Mouse (Mus musculus) ES-Bruce4 (cell line): ENCODE measurements around the gene Cfap45. TPM values are rescaled to one million over a fixed set of nuclear protein-coding genes. Genes with fewer than 3 reads are reported as not detected.

ENCODE experiments used
- H3K27ac ChIP-seq: 2 replicates; pipeline ENCODE4 v1.5.1; 2012; ENCODE audit warnings: low read length, inconsistent platforms; ENCODE audit not compliant: insufficient read depth
- H3K27me3 ChIP-seq: 2 replicates; pipeline ENCODE4 v1.6.1; 2012; ENCODE audit warnings: mild to moderate bottlenecking, low read length, inconsistent platforms; ENCODE audit not compliant: control insufficient read depth, poor library complexity, insufficient read depth, severe bottlenecking
- H3K36me3 ChIP-seq: 2 replicates; pipeline ENCODE4 v1.6.1; 2012; ENCODE audit warnings: inconsistent platforms, mild to moderate bottlenecking, low read length, moderate library complexity; ENCODE audit not compliant: control insufficient read depth, poor library complexity, insufficient read depth, severe bottlenecking
- H3K4me1 ChIP-seq: one replicate; pipeline ENCODE4 v1.8.1; 2011; ENCODE audit warnings: low read length; ENCODE audit not compliant: control insufficient read depth, insufficient read depth
- H3K4me3 ChIP-seq: 2 replicates; pipeline ENCODE4 v1.5.1; 2011; ENCODE audit warnings: low read depth, mild to moderate bottlenecking, low read length
- H3K9ac ChIP-seq: 2 replicates; pipeline ENCODE4 v1.6.1; 2012; ENCODE audit warnings: low read depth, mild to moderate bottlenecking, inconsistent platforms; ENCODE audit not compliant: poor library complexity, severe bottlenecking
- H3K9me3 ChIP-seq: replicated peaks from 2 replicates; pipeline ENCODE4 v1.6.1; 2012; ENCODE audit warnings: mild to moderate bottlenecking, low read length, inconsistent platforms; ENCODE audit not compliant: control insufficient read depth, poor library complexity, insufficient read depth, severe bottlenecking
- CTCF ChIP-seq: IDR thresholded peaks from one replicate; pipeline ENCODE4 v1.8.1; 2011; ENCODE audit warnings: low read depth, low read length
- EP300 ChIP-seq: IDR thresholded peaks from 2 replicates; pipeline ENCODE4 v1.6.1; 2011; ENCODE audit warnings: low read depth, low read length; ENCODE audit not compliant: insufficient read depth
- POLR2A ChIP-seq: IDR thresholded peaks from one replicate; pipeline ENCODE4 v1.8.1; 2011; ENCODE audit warnings: low read length; ENCODE audit not compliant: insufficient read depth
- polyA plus RNA-seq: library from polyadenylated mRNA; stranded (reverse); fragments of >200 nt; gene quantifications from 2 replicates; pipeline ENCODE4 v1.2.4, GENCODE M21; 2011; ENCODE audit warnings: low read depth; ENCODE audit not compliant: missing spikeins, insufficient read depth, insufficient read length

Cfap45 gene
- polyA plus RNA-seq, 1 experiment = 2.1 TPM

DNA sequence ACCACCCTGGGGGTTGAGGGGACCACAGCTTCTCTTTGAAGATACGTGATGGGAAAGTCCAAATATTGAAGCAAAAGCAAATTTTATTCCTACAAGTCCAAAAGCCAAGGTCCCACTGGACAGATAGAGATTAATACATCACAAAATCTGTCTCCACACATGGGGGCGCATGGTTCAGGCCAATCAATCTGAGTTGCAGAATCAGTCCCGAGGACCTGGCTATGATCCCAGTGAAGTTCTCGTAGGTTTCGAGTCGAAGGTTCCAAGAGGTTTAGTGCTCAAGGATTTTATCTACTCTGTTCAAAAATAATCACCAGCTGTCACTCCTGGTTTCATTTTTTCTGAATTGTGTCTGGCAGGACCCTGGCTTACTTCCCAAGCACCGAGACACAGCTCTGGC is 30.4 kb downstream of the Cfap45 start:
- H3K9ac ChIP-seq = no peak overlapping the region
- no peaks in the 10 kb centered on the region for H3K27me3 ChIP-seq
- TF ChIP-seq POLR2A (no peak), EP300 (no peak), CTCF (no peak)
- H3K9me3 ChIP-seq = no peaks in the 10 kb centered on the region
- no peaks in the 10 kb centered on the region for H3K4me1 ChIP-seq
- no peaks in the 10 kb centered on the region for H3K36me3 ChIP-seq
- no peak overlapping the region for H3K27ac ChIP-seq
- H3K4me3 ChIP-seq = no peak overlapping the region

DNA sequence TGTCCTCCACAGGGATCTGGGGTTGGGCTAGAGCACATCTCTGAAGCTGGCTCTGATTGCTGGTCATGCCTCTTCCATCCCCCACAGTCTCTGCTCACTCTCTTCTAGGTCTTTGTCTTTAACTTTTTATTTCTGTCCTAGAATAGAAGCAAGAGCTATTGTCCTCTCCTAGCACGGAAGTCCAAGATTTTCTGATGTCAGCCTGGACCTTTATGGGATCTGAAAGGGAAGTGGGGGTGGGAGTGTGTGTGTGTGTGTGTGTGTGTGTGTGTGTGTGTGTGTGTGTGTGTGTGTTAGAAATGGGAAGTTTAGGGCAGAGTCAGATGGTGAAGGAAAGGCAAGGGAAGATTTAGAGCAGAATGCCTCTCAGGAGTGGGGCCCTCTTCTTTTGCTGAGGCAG is 32.0 kb downstream of the Cfap45 start:
- Histone ChIP-seq H3K27me3 (no peaks in the 10 kb centered on the region), H3K9me3 (no peaks in the 10 kb centered on the region), H3K4me1 (no peaks in the 10 kb centered on the region), H3K4me3 (no peak overlapping the region), H3K36me3 (no peaks in the 10 kb centered on the region), H3K27ac (no peak overlapping the region), H3K9ac (no peak overlapping the region)
- no peak for TF ChIP-seq POLR2A

DNA sequence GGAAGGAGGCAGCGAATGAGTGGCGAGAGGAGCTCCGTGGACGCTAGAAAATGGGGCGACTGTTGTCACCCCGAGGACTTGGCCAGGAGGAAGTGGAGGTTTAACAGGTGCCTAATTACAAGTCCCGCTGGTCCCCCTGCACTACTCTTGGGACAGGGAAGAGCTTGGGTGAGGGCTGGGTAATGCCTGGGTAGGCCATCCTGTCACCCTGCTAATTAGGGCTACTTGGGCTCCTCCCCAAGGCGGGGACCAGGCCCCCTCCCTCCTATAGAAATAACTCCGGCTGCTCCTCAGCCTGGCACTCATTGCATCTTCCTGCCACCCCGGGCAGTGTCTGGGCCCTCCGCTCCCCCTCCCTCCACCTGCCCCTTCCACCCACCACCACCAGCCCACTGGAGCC is 35.0 kb downstream of the Cfap45 start, which contains the start of gene Vsig8:
Gene Vsig8, plus strand, starts transcription at position 301 of the 400 bp plus-strand sequence.
- Histone ChIP-seq H3K27ac (no peak within 1 kb of the TSS), H3K4me3 (no peak within 1 kb of the TSS), H3K27me3 (no peaks in the 10 kb centered on the region), H3K36me3 (no peaks in the 10 kb centered on the region), H3K9ac (no peak within 1 kb of the TSS), H3K9me3 (no peaks in the 10 kb centered on the region), H3K4me1 (no peaks in the 10 kb centered on the region)
- no peak for TF ChIP-seq EP300
- TF ChIP-seq POLR2A = no peak
- no peak for TF ChIP-seq CTCF

DNA sequence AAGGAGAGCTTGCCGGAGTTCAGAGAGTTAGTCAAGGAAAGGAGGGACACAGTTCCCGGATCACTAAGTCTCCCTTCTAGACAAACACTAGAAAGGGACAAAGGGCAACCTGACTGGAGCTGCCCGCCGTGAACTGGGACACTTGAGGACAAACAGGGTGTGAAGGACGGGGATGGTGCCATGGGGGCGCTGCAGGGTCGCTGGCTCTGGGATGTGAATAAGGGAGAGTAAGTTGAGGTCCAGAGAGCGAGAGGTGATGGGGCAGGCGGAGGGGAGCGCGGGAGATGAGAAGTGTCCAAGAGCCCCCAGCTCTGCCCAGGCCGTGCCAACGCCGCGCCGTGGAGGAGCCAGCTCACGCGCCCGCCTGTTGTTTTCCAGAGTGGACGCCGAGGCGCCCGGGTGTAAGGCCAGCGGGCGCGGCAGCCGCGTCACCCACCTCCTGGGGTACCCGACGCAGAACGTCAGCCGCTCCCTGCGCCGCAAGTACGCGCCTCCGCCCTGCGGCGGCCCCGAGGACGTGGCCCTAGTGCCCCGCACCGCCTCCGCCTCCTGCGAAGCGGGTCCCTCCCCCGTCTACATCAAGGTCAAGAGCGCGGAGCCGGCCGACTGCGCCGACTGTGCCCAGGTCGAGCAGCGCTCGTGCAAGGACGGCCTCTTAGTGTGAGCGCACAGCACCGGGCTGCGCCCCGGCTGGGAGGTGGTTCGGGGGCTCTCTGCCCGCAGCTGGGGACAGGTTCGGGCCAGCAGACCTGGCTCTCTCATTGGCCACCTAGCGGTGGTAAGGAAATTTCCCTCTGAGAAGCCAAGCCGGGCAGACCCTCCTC is 42.3 kb downstream of the Cfap45 start:
- H3K36me3 ChIP-seq = no peaks in the 10 kb centered on the region
- no peaks in the 10 kb centered on the region; the same call in 1 of the 2 replicates for H3K27me3 ChIP-seq
- peak overlapping the region; percentile 51; the same call in 1 of the 2 replicates for H3K9ac ChIP-seq
- no peaks in the 10 kb centered on the region for H3K9me3 ChIP-seq
- no peak overlapping the region for H3K27ac ChIP-seq
- TF ChIP-seq CTCF = peak; percentile 52
- no peak for TF ChIP-seq EP300
- no peak for TF ChIP-seq POLR2A
- H3K4me3 ChIP-seq = peak overlapping the region; percentile 70
- H3K4me1 ChIP-seq = no peaks in the 10 kb centered on the region

DNA sequence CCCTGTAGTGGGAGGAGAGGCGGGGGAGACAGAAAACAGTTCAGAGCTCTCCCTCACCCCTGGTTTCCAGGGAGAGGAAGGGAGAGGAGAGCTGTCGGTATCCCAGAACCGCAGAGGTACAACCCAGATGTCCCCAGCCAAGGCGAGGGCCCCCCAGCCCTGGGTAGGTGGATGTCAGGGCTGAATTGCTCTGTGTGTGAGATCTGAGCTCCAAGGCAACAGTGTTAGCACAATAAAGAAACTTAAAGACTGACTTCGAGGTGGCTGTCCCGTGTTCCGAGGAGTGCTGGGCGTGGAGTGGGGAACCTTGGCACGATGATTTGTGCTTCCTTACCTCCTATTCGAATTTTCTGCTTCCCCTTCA is 42.8 kb downstream of the Cfap45 start:
- H3K4me1 ChIP-seq = no peaks in the 10 kb centered on the region
- no peaks in the 10 kb centered on the region for H3K36me3 ChIP-seq
- H3K27me3 ChIP-seq = no peaks in the 10 kb centered on the region; the same call in 1 of the 2 replicates
- no peaks in the 10 kb centered on the region for H3K9me3 ChIP-seq
- TF ChIP-seq POLR2A (no peak), EP300 (no peak), CTCF (no peak)
- peak overlapping the region; percentile 70 for H3K4me3 ChIP-seq
- peak overlapping the region; percentile 51; the same call in 1 of the 2 replicates for H3K9ac ChIP-seq
- H3K27ac ChIP-seq = no peak overlapping the region

DNA sequence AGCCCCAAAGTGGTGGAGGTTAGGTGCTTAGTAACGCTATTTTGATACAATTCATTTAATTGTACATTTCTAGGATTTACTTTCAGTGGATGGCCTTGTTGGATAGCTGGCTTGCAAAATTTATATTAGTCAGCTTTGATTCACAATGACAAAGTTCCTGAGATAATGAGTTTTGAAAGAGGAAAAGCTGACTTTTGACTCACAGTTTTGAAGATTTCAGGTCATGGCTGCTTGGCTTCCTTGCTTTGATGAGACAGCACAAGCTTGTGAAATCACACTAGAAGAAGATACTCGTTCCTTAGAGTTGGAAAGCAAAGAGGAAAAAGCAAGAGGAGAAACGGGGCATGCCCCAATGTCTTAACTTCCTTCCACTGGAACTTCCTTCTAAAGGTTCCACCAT is 45.5 kb downstream of the Cfap45 start:
- Histone ChIP-seq H3K27ac (no peak overlapping the region), H3K4me1 (no peaks in the 10 kb centered on the region), H3K4me3 (no peak overlapping the region), H3K9ac (no peak overlapping the region), H3K27me3 (no peaks in the 10 kb centered on the region; the same call in 1 of the 2 replicates), H3K9me3 (no peaks in the 10 kb centered on the region), H3K36me3 (no peaks in the 10 kb centered on the region)
- TF ChIP-seq CTCF = no peak
- no peak for TF ChIP-seq POLR2A
- no peak for TF ChIP-seq EP300
